Mouse (Mus musculus) forebrain, embryonic 12.5 days (tissue): ENCODE measurements around the gene Fam187a. TPM values are rescaled to one million over a fixed set of nuclear protein-coding genes. Genes with fewer than 3 reads are reported as not detected.

Source experiments
- ATAC-seq: fragments of 200-750 bp; cut with Nextera tagmentation; 2 replicates; pipeline ENCODE4 v1.8.0; 2017; ENCODE audit warnings: moderate TSS enrichment; ENCODE audit not compliant: low FRiP score
- H3K27ac ChIP-seq: fragments of 300-500 bp; sonication (generic); 2 replicates; pipeline ENCODE4 v1.5.1; 2016; ENCODE audit warnings: mild to moderate bottlenecking
- H3K27me3 ChIP-seq: fragments of 300-500 bp; sonication (generic); 2 replicates; pipeline ENCODE4 v1.6.1; 2016; ENCODE audit warnings: mild to moderate bottlenecking
- H3K36me3 ChIP-seq: fragments of 300-500 bp; sonication (generic); replicated peaks from 2 replicates; pipeline ENCODE4 v1.6.1; 2016; ENCODE audit warnings: mild to moderate bottlenecking
- H3K4me1 ChIP-seq: fragments of 300-500 bp; sonication (generic); 2 replicates; pipeline ENCODE4 v1.6.1; 2016
- H3K4me2 ChIP-seq: fragments of 300-500 bp; sonication (generic); 2 replicates; pipeline ENCODE4 v1.6.1; 2016; ENCODE audit warnings: mild to moderate bottlenecking, moderate library complexity
- H3K4me3 ChIP-seq: fragments of 300-500 bp; sonication (generic); replicated peaks from 2 replicates; pipeline ENCODE4 v1.5.1; 2016; ENCODE audit warnings: mild to moderate bottlenecking
- H3K9ac ChIP-seq: fragments of 300-500 bp; sonication (generic); 2 replicates; pipeline ENCODE4 v1.6.1; 2016; ENCODE audit warnings: mild to moderate bottlenecking
- H3K9me3 ChIP-seq: fragments of 300-500 bp; sonication (generic); 2 replicates; pipeline ENCODE4 v1.6.1; 2016
- WGBS: fragments of 180-500 bp; shearing (Covaris S2); methylation state at CpG from one replicate; pipeline ENCODE4 v1.1.7; 2016; 5-methylcytosine and 5-hydroxymethylcytosine counted together
- polyA plus RNA-seq: library from polyadenylated mRNA; unstranded; fragments of >200 nt; fragmentation: Nextera tagmentation; extraction: Ambion mirVana; gene quantifications from 2 replicates; pipeline ENCODE4 v1.2.1, GENCODE M21; 2016

The Fam187a gene
- polyA plus RNA-seq, 1 experiment from 2014 or later, result not detected

DNA sequence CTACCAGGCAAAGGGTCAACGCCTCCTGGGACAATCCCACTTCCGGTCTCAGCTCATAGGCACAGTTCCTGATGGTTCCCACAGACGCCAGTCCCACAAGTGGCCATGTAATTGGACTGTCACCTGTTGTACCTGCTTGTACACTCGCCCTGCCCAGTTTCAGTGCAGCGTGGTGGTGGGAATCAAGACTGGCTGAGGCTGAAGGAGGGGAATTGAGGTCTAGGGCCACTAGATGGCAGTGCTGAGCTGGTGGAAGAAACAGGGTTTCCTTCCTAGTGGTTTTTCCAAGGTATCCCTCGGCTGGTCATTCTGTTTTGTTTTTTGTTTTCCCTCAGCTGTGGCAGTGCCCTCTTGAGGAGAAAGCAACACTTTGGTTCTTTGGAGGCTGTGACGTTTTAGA, 15.8 kb downstream of the Fam187a start, which contains the start of gene Gfap:
Gene Gfap, minus strand, starts transcription at position 150 of the 400 bp plus-strand sequence.
- H3K4me1 ChIP-seq, result no peaks in the 10 kb centered on the region
- 15% methylated on average over 7 of the region's 7 CpGs for WGBS
- H3K27ac ChIP-seq, result no peak within 1 kb of the TSS
- peaks cover 14% of the 10 kb centered on the region for H3K27me3 ChIP-seq
- no peaks in the 10 kb centered on the region for H3K9me3 ChIP-seq
- H3K4me2 ChIP-seq, result no peak within 1 kb of the TSS
- no peak within 1 kb of the TSS for H3K9ac ChIP-seq
- H3K36me3 ChIP-seq, result peaks cover 10% of the 10 kb centered on the region
- H3K4me3 ChIP-seq, result no peak within 1 kb of the TSS
- peak; percentile 71; the same call in 1 of the 2 replicates for ATAC-seq

DNA sequence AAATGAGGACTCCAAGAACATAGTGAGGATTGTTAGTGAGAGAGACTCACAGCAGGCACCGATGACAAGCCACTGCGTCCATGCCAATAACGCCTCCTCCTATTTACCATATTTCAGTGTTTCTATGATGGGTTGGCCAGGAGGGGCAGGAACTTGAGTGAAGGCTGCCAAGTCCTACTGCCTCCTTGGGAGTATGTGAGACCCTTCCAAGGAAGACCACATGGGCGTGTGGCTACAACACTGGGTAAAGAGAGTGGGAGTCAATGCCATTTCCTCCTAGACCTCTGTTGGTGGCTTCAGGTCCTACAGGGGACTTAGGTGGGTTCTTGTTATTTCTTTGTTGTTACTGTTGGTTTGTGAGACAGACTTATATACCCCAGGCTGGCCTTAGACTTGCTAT, 16.2 kb downstream of the Fam187a start:
- H3K4me1 ChIP-seq, result no peaks in the 10 kb centered on the region
- no peak overlapping the region for H3K4me3 ChIP-seq
- peaks cover 15% of the 10 kb centered on the region for H3K36me3 ChIP-seq
- no peaks in the 10 kb centered on the region for H3K9me3 ChIP-seq
- H3K9ac ChIP-seq, result no peak overlapping the region
- WGBS, result 74% methylated on average over 4 of the region's 4 CpGs
- H3K27me3 ChIP-seq, result peaks cover 10% of the 10 kb centered on the region
- no peak overlapping the region for H3K4me2 ChIP-seq
- no peak overlapping the region for H3K27ac ChIP-seq
- no peak for ATAC-seq

DNA sequence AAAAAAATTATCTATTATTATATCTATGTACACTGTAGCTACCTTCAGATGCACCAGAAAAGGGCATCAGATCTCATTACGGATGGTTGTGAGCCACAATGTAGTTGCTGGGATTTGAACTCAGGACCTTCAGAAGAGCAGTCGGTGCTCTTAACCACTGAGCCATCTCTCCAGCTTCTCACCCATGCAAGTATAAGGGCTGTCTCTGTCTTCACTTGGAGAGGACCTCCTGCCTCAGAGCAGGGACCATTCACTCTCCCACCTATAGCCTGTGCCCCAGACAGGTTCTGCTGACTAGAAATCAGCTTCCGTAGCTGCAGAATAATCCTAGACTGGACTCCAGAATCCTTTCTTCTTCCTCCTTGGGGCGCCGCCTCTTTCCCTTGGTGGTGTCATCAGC, 17.1 kb downstream of the Fam187a start:
- Histone ChIP-seq H3K9ac (no peak overlapping the region), H3K27me3 (peaks cover 5% of the 10 kb centered on the region; the same call in 1 of the 2 replicates), H3K27ac (no peak overlapping the region), H3K4me2 (no peak overlapping the region), H3K36me3 (peaks cover 24% of the 10 kb centered on the region), H3K9me3 (no peaks in the 10 kb centered on the region), H3K4me3 (no peak overlapping the region), H3K4me1 (no peaks in the 10 kb centered on the region)
- ATAC-seq, result no peak
- 78% methylated on average over 5 of the region's 5 CpGs for WGBS

DNA sequence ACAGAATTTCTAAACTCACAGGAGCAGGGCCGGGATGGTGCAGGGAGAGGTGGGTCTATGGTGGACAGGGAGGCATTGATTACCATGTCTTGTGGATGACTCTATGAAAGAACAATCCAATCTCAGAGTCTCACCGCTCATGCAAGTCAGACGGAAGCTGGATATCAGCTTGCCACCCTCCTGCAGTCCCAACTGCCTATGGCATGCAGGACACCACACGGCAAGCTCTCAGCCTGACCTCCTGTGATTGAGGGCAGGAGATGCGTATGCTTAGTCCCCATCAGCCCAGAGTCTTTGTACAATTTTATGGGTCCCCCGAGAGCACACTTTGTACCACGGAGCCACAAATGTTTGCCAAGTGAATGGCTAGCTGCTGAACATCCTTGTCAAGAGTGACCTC, 18.7 kb downstream of the Fam187a start:
- peaks cover 39% of the 10 kb centered on the region for H3K36me3 ChIP-seq
- no peak for ATAC-seq
- no peaks in the 10 kb centered on the region for H3K4me1 ChIP-seq
- 84% methylated on average over 7 of the region's 7 CpGs for WGBS
- no peaks in the 10 kb centered on the region for H3K9me3 ChIP-seq
- H3K4me2 ChIP-seq, result no peak overlapping the region
- no peak overlapping the region for H3K9ac ChIP-seq
- H3K27me3 ChIP-seq, result no peaks in the 10 kb centered on the region
- H3K27ac ChIP-seq, result no peak overlapping the region
- H3K4me3 ChIP-seq, result no peak overlapping the region

DNA sequence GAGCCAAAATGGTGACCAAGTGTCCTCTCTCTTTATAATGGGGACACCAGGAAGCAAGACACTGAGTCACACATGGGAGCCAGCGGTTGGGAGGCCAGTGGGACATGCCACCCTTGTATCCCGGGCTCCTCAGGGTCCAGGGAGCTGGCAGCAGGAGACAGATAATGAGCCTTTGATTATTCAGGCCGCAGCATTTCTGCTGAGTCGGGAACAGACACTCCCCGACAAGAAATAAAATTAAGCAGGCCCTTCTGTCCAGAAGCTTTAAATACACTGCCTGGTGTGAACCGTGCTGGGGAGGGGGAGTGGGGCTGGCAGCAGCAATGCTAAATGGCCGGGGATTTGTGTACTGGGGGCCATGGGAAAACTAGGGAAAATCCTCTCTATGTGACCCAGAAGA, 26.4 kb downstream of the Fam187a start:
- Histone ChIP-seq H3K4me3 (no peak overlapping the region), H3K36me3 (peaks cover 97% of the 10 kb centered on the region), H3K9ac (no peak overlapping the region), H3K27me3 (no peaks in the 10 kb centered on the region), H3K9me3 (no peaks in the 10 kb centered on the region), H3K4me1 (no peaks in the 10 kb centered on the region), H3K27ac (no peak overlapping the region), H3K4me2 (no peak overlapping the region)
- no peak for ATAC-seq
- WGBS, result 77% methylated on average over 7 of the region's 7 CpGs

DNA sequence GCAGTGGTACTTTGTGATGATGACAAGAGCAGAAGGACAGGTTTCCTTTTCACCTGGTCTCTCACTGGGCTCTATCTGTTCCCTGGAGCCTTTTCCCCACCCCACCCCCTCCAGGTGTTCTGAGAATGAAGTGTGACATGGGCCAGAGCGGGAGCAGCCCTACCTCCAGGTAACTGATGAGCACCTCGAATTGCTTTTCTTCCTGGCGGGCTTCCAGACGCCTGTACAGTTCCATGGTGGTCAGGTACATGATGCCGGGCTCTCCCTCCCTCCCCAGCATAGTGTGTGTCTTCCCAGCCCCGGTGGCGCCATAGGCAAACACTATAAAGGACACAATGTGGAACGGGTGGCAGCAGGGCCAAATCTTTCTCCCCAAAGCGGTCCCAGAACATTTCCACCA, 30.4 kb downstream of the Fam187a start:
- Histone ChIP-seq H3K36me3 (peaks cover 57% of the 10 kb centered on the region), H3K9me3 (no peaks in the 10 kb centered on the region), H3K9ac (no peak overlapping the region), H3K4me3 (no peak overlapping the region), H3K27ac (no peak overlapping the region), H3K4me2 (no peak overlapping the region), H3K27me3 (no peaks in the 10 kb centered on the region), H3K4me1 (no peaks in the 10 kb centered on the region)
- 92% methylated on average over 9 of the region's 9 CpGs for WGBS
- ATAC-seq, result no peak

DNA sequence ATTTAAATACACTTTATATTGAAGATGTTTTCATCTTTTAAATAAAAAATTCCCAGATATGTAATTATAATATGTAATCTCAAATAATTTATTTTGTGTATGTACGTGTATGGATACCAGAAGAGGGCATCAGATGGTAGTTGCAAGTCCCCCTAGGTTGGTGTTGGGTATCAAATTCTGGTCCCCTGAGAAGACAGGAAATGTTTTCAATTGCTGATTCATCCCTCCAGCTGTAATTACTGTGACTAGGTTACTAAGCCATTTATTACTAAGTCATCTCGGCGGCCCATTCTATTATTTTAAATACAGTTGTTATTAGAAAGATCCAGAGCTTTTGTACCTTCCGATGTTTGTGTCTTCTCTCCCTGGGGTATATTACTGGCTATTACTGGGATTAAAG, 33.1 kb downstream of the Fam187a start:
- Histone ChIP-seq H3K36me3 (peaks cover 39% of the 10 kb centered on the region), H3K4me2 (no peak overlapping the region), H3K9me3 (no peaks in the 10 kb centered on the region), H3K4me3 (no peak overlapping the region), H3K27ac (no peak overlapping the region), H3K27me3 (no peaks in the 10 kb centered on the region), H3K9ac (no peak overlapping the region), H3K4me1 (peaks cover 18% of the 10 kb centered on the region)
- 98% methylated on average over 4 of the region's 4 CpGs for WGBS
- no peak for ATAC-seq

DNA sequence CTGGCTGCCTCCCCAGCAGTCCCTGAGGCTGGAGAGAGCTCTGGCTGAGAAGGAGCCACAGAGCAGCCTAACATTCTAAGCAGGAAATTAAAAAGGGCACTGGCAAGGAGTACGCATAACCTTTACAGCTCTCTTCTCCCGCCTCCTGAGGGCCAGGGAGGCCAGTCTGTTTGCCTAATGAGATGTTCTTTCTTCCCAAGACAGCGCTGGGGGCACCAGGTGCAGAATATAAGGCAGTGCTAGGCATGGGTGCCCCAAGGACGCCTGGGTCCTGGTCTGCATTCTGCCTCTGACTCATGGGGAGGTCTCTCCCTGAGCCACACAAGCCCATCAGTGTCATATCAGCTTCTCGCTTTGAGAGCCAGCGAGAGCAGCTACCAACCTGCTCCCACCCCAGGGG, 36.5 kb downstream of the Fam187a start:
- WGBS, result 74% methylated on average over 6 of the region's 6 CpGs
- Histone ChIP-seq H3K36me3 (peaks cover 6% of the 10 kb centered on the region; the same call in 1 of the 2 replicates), H3K4me1 (peaks cover 33% of the 10 kb centered on the region), H3K9ac (peak overlapping the region; percentile 14; the same call in 1 of the 2 replicates), H3K4me3 (no peak overlapping the region), H3K4me2 (no peak overlapping the region), H3K27ac (no peak overlapping the region; the same call in 1 of the 2 replicates), H3K9me3 (no peaks in the 10 kb centered on the region), H3K27me3 (no peaks in the 10 kb centered on the region)
- ATAC-seq, result no peak

DNA sequence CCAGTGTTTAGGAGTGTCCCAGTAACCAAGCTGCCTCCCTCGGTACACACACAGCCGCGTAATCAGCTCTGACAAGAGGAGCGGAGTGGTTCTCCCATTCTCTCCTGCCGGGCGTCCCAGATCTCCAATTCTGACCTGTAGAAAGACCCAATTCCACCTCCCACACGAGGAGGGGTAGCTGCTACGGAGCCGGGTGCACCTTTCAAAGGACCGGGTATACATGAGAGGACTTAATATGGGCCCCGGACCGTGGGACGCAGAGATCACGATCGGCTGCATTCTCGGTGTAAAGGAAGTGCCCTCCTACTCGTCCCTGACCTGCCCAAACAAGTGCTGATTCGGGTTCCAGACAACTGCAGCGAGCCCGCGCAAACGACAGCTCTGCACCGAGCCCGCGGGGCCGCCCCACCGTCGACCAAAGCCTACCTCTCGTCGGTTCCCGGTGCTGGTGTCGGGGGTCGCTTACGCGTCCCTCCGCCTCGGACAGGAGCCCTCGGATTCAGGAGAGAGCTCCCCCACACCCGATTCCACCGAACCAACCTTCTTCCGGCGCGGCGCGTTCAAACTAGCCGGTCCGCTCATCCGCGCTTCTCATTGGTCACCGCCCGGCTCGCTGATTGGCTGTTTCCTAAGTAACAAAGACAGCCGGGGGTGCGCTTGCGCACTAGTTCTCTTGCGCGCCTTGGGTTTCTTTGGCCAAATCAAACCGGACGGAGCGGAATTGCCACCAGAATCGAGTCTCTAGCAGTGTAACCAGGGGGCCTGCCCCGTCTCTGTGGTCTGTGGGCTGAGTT, 39.8 kb downstream of the Fam187a start, which contains the start of gene Kif18b:
Gene Kif18b, minus strand, starts transcription at position 568 of the 794 bp plus-strand sequence.
- peak within 1 kb of the TSS; percentile 77 for H3K4me3 ChIP-seq
- H3K4me2 ChIP-seq, result peak within 1 kb of the TSS; percentile 65
- WGBS, result under 1% methylated on average over 62 of the region's 62 CpGs
- H3K9me3 ChIP-seq, result no peaks in the 10 kb centered on the region
- peak within 1 kb of the TSS; percentile 71 for H3K9ac ChIP-seq
- H3K4me1 ChIP-seq, result peaks cover 33% of the 10 kb centered on the region
- peak; percentile 93 for ATAC-seq
- 0 out of 2 replicates have a peak, but pooled peaks cover 3% of the 10 kb centered on the region for H3K27me3 ChIP-seq
- peaks cover 6% of the 10 kb centered on the region; the same call in 1 of the 2 replicates for H3K36me3 ChIP-seq
- peak within 1 kb of the TSS; percentile 96 for H3K27ac ChIP-seq

DNA sequence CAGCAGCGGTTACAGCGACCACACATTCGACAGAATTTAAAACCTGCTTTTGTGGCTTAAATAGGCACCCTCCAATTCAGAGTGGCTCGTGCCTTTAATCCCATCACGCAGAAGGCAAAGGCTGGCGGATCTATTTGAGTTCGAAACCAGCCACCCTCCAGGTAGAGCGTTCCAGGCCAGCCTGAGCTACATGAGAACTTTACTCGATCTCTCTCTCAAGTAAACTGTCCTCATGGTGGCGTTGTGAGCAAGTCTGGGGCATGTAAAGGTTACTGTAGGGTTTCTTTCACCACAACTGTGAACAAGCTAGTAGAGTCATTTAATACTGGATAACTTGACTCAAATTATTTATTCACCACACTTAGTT, 40.4 kb downstream of the Fam187a start:
- Histone ChIP-seq H3K4me2 (peak overlapping the region; percentile 65), H3K4me3 (peak overlapping the region; percentile 77), H3K36me3 (peaks cover 6% of the 10 kb centered on the region; the same call in 1 of the 2 replicates), H3K27ac (peak overlapping the region; percentile 96), H3K9ac (peak overlapping the region; percentile 71), H3K27me3 (0 out of 2 replicates have a peak, but pooled peaks cover 3% of the 10 kb centered on the region), H3K9me3 (no peaks in the 10 kb centered on the region), H3K4me1 (peaks cover 33% of the 10 kb centered on the region)
- ATAC-seq, result peak; percentile 20; the same call in 1 of the 2 replicates
- WGBS, result under 1% methylated on average over 10 of the region's 10 CpGs

DNA sequence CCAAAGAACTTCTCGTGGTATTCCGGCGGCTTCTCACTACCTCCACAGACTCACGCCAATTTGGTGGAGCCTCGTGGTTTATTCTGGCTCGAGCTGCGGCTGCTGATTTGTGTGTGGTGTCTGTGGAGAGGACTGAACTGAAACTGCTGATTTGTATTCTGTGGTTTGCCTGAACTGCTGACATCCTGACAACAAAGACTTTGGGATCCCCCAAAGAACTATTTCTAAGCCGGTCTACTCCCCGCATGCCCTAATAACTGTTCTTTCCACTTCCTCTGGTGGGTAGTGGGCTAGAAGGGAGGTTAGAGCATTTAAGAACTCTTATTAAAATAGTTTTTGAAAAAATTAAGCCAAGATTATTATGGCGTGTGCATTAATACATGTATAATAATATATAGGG, 45.7 kb downstream of the Fam187a start:
- H3K4me1 ChIP-seq, result no peaks in the 10 kb centered on the region
- no peak for ATAC-seq
- H3K4me3 ChIP-seq, result no peak overlapping the region
- no peaks in the 10 kb centered on the region for H3K9me3 ChIP-seq
- no peak overlapping the region for H3K27ac ChIP-seq
- 93% methylated on average over 10 of the region's 10 CpGs for WGBS
- no peak overlapping the region for H3K9ac ChIP-seq
- H3K27me3 ChIP-seq, result 0 out of 2 replicates have a peak, but pooled peaks cover 10% of the 10 kb centered on the region
- no peak overlapping the region for H3K4me2 ChIP-seq
- no peaks in the 10 kb centered on the region for H3K36me3 ChIP-seq

DNA sequence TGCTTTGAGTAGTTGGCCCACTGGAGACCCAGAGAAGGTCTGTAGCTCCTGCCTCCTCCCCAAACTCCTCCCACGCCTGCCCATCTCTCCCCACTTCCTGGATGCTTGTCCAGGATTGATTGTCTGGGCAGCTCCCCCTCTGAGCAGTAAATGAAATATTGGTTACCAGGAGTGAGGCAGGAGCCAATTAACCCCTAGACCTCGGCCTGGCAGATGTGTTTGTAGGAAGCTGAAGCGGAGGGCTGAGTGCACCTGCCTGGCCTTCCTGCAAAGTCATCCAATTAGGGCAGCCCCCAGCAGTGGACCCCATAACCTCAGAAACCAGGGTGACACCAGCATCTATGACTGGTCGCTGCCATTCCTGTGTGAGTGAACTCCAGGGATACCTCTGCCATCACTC, 51.3 kb downstream of the Fam187a start:
- ATAC-seq, result 0 out of 2 replicates have a peak, but pooled peaks have one; percentile 11
- Histone ChIP-seq H3K4me2 (no peak overlapping the region), H3K36me3 (no peaks in the 10 kb centered on the region), H3K4me1 (peaks cover 27% of the 10 kb centered on the region), H3K27ac (no peak overlapping the region), H3K9ac (no peak overlapping the region), H3K27me3 (peaks cover 27% of the 10 kb centered on the region; the same call in 1 of the 2 replicates), H3K4me3 (no peak overlapping the region), H3K9me3 (no peaks in the 10 kb centered on the region)
- WGBS, result 32% methylated on average over 4 of the region's 4 CpGs
